Mouse (Mus musculus): ENCODE data around the gene Gm42669.

DNA sequence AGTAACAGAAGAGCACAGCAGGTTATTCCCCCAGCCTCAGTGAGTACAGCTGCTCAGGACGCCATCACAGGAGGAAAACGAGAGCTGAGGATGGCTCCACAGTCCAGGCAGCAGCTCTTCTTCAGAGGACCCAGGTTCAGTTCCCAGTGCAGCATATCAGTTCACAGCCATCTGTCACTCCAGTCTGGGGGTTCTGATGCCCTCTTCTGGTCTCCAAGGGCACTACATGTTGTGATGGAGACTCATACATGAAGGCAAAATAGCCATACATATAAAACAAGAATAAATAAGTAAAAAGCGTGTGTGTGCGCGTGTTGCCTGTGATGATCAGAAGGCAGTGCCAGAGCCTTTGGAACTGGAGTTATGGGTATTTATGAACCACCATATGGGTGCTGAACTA, 12.7 kb upstream of the Gm42669 start:
- TF ChIP-seq CTCF (IDR thresholded peaks at IDR 0.05; ENCODE audit: borderline replicate concordance, insufficient read depth, low read length) (no peak), POLR2A (IDR thresholded peaks at IDR 0.05; ENCODE audit: low read depth, low read length) (no peak)
